Mouse (Mus musculus): ENCODE results near the gene Olfr1. TPM values are rescaled to one million over a fixed set of nuclear protein-coding genes. Genes with fewer than 3 reads are reported as not detected.

Gene Olfr1
- polyA plus RNA-seq (2015; fragmentation: Nextera tagmentation; extraction: Ambion mirVana), result not detected in 2 replicates

DNA sequence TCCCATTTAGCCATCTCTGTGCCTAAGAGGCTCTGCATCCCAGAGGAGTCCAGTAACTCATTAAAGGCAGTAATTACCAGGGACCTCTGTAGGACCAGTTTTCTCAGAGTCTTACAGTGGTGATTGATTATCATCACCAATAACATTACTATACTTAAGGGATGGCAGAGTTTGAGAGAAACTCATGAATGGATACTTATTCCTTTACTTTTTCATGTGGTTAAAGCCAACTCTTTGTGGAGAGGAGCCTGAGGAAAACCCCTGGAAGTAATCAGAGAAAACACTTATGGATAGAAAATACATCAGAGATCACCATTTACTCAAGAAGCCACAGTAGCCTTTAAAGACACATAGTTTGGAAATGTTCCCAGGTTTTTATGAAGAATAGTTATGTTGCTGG is at the start of gene Olfr1:
TSS of gene Olfr1 (minus strand) at position 101 of the 400 bp plus-strand sequence.

DNA sequence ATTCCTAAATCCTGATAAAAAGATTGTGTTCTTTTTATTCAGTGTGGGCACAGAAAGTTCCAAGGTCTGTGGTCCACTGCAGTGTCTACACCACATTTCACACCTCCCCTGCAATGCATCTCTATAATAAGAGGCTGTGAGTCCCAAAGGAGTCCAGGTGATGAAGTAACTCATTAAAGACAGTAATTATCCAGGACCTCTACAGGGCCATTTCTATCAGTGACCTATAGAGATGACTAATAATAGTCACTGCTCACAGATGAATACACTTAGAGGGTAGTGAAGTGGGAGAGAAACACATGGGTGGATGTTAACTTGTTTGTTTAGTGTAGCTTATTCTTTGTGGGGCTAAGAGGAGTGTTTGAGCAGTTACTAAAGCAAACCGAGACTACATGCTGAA is 29.0 kb upstream of the Olfr1 start, which contains the start of gene Olfr378:
TSS of gene Olfr378 (minus strand) at position 101 of the 400 bp plus-strand sequence.

DNA sequence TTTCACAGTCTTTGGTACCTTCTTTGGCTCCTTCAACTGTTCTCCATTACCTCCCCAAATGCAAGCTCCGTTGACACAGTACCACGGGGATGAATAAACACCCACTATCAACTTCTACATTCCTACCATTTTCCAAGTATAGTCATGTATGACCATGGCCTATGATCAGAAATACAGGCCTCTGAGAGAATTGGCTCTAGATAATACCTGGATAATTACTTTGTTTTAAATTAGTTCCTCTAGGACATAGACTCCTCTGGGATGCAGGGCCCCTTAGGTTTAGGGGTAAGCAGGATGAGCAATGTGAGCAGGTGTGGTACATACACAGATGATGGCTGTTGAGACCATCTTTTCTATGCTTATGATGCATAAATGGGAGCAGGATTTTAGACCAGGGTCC is 28.5 kb downstream of the Olfr1 start, which contains the start of gene Olfr376:
TSS of gene Olfr376 (plus strand) at position 301 of the 400 bp plus-strand sequence.

DNA sequence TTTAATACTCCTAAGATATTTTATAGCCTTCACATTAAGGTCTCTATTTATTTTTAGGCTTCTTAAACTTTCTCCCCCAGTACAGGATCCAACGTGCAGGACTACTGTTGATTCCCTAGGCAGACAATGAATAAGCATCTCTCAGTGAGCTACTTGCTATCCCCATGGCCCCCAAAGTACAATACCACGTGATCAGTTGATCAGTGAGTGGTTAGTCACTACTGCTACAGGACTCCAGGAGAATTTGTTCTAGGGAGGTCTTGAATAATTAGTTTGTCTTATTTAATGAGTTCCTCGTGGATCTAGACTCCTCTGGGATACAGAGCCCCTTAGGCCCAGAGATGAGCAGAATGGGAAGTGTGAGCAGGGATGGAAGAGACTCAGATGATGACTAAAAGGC is 48.9 kb downstream of the Olfr1 start, which contains the start of gene Olfr20:
TSS of gene Olfr20 (plus strand) at position 301 of the 400 bp plus-strand sequence.

Other genes with a start within 250 kb of the Olfr1 start
- gene P2rx5, start 239.2 kb downstream of the Olfr1 start, polyA plus RNA-seq (2015; fragmentation: Nextera tagmentation; extraction: Ambion mirVana), result 0.05 and 0.08 TPM in 2 replicates
- gene Emc6, start 222.6 kb downstream of the Olfr1 start, polyA plus RNA-seq (2015; fragmentation: Nextera tagmentation; extraction: Ambion mirVana), result 91.9 and 97.3 TPM in 2 replicates
- gene Tax1bp3, start 222.5 kb downstream of the Olfr1 start, polyA plus RNA-seq (2015; fragmentation: Nextera tagmentation; extraction: Ambion mirVana), result 52.5 and 61.7 TPM in 2 replicates
- gene Ctns, start 200.6 kb downstream of the Olfr1 start, polyA plus RNA-seq (2015; fragmentation: Nextera tagmentation; extraction: Ambion mirVana), result 8.8 and 9.9 TPM in 2 replicates
- gene Shpk, start 200.2 kb downstream of the Olfr1 start, polyA plus RNA-seq (2015; fragmentation: Nextera tagmentation; extraction: Ambion mirVana), result 1.9 and 2.0 TPM in 2 replicates
- gene Trpv1, start 165.3 kb downstream of the Olfr1 start, polyA plus RNA-seq (2015; fragmentation: Nextera tagmentation; extraction: Ambion mirVana), result 0.05 and 0.10 TPM in 2 replicates
- gene Trpv3, start 132.2 kb downstream of the Olfr1 start, polyA plus RNA-seq (2015; fragmentation: Nextera tagmentation; extraction: Ambion mirVana), result 0.13 and 0.20 TPM in 2 replicates
- 0.70 and 1.2 TPM in 2 replicates for gene Aspa, start 70.0 kb downstream of the Olfr1 start, polyA plus RNA-seq (2015; fragmentation: Nextera tagmentation; extraction: Ambion mirVana)
- gene Gm49340, start 69.9 kb downstream of the Olfr1 start, polyA plus RNA-seq (2015; fragmentation: Nextera tagmentation; extraction: Ambion mirVana), result not detected in 2 replicates
- gene Spata22, start 69.9 kb downstream of the Olfr1 start, polyA plus RNA-seq (2015; fragmentation: Nextera tagmentation; extraction: Ambion mirVana), result not detected in 2 replicates
- not detected in 2 replicates for gene Olfr20, start 48.8 kb downstream of the Olfr1 start, polyA plus RNA-seq (2015; fragmentation: Nextera tagmentation; extraction: Ambion mirVana)
- not detected in 2 replicates for gene Olfr376, start 28.4 kb downstream of the Olfr1 start, polyA plus RNA-seq (2015; fragmentation: Nextera tagmentation; extraction: Ambion mirVana)
- not detected in 2 replicates for gene Olfr378, start 28.9 kb upstream of the Olfr1 start, polyA plus RNA-seq (2015; fragmentation: Nextera tagmentation; extraction: Ambion mirVana)
- not detected in 2 replicates for gene Olfr380, start 57.9 kb upstream of the Olfr1 start, polyA plus RNA-seq (2015; fragmentation: Nextera tagmentation; extraction: Ambion mirVana)
- not detected in 2 replicates for gene Olfr381, start 92.0 kb upstream of the Olfr1 start, polyA plus RNA-seq (2015; fragmentation: Nextera tagmentation; extraction: Ambion mirVana)
- not detected in 2 replicates for gene Olfr382, start 117.6 kb upstream of the Olfr1 start, polyA plus RNA-seq (2015; fragmentation: Nextera tagmentation; extraction: Ambion mirVana)
- not detected in 2 replicates for gene Olfr385, start 193.4 kb upstream of the Olfr1 start, polyA plus RNA-seq (2015; fragmentation: Nextera tagmentation; extraction: Ambion mirVana)
- gene Olfr384, start 199.0 kb upstream of the Olfr1 start, polyA plus RNA-seq (2015; fragmentation: Nextera tagmentation; extraction: Ambion mirVana), result not detected in 2 replicates

Data from spleen, postnatal 0 days (tissue).